Mouse (Mus musculus): Measurements from ENCODE around the gene Slc8a3.
"Not testable (repeated sequence)": the region's sequence is repeated elsewhere in the genome, so short reads cannot be mapped to it uniquely, and the experiment has no call there.

Gene Slc8a3

GRCm38 (mm10) chr12:81332875-81333421 is at the start of gene Slc8a3:
Gene Slc8a3, minus strand, starts transcription at chr12:81333180.
- peak in 1 of 2 experiments; percentile 1 for DNase-seq

GRCm38 (mm10) chr12:81379364-81379763 is 46.4 kb upstream of the Slc8a3 start, which contains the start of gene Gm4787:
Gene Gm4787, minus strand, starts transcription at chr12:81379464.
- DNase-seq: not testable (repeated sequence)

- no peak for DNase-seq
Measured at GRCm38 (mm10) chr12:81333841-81334240, 861 bp upstream of the Slc8a3 start.

- DNase-seq: no peak
Measured at GRCm38 (mm10) chr12:81331937-81332874, 774 bp downstream of the Slc8a3 start.

GRCm38 (mm10) chr12:81331046-81331638 is 1.8 kb downstream of the Slc8a3 start:
- no peak for DNase-seq

- no peak for DNase-seq
Measured at GRCm38 (mm10) chr12:81324991-81325390, 8.0 kb downstream of the Slc8a3 start.

- DNase-seq: no peak
Measured at GRCm38 (mm10) chr12:81324116-81324515, 8.9 kb downstream of the Slc8a3 start.

GRCm38 (mm10) chr12:81321021-81321420 is 12.0 kb downstream of the Slc8a3 start:
- no peak for DNase-seq

- DNase-seq: no peak
Measured at GRCm38 (mm10) chr12:81317811-81318210, 15.2 kb downstream of the Slc8a3 start.

- DNase-seq: no peak
Measured at GRCm38 (mm10) chr12:81315953-81316352, 17.0 kb downstream of the Slc8a3 start.

GRCm38 (mm10) chr12:81303626-81304025 is 29.4 kb downstream of the Slc8a3 start:
- DNase-seq: no peak

GRCm38 (mm10) chr12:81294613-81295012 is 38.4 kb downstream of the Slc8a3 start:
- no peak for DNase-seq

GRCm38 (mm10) chr12:81278031-81278430 is 54.9 kb downstream of the Slc8a3 start:
- no peak for DNase-seq

GRCm38 (mm10) chr12:81274616-81275015 is 58.4 kb downstream of the Slc8a3 start:
- DNase-seq: no peak

- DNase-seq: no peak
Measured at GRCm38 (mm10) chr12:81273333-81273732, 59.6 kb downstream of the Slc8a3 start.

GRCm38 (mm10) chr12:81269246-81269645 is 63.7 kb downstream of the Slc8a3 start:
- no peak for DNase-seq

GRCm38 (mm10) chr12:81262821-81263220 is 70.2 kb downstream of the Slc8a3 start:
- no peak for DNase-seq

- no peak for DNase-seq
Measured at GRCm38 (mm10) chr12:81258215-81258614, 74.8 kb downstream of the Slc8a3 start.

- DNase-seq: no peak
Measured at GRCm38 (mm10) chr12:81245411-81245810, 87.6 kb downstream of the Slc8a3 start.

- no peak for DNase-seq
Measured at GRCm38 (mm10) chr12:81244954-81245353, 88.0 kb downstream of the Slc8a3 start.

- no peak for DNase-seq
Measured at GRCm38 (mm10) chr12:81244492-81244891, 88.5 kb downstream of the Slc8a3 start.

- peak in 1 of 2 experiments; percentile 3 for DNase-seq
Measured at GRCm38 (mm10) chr12:81241676-81242075, 91.3 kb downstream of the Slc8a3 start.

GRCm38 (mm10) chr12:81241096-81241495 is 91.9 kb downstream of the Slc8a3 start:
- DNase-seq: no peak

GRCm38 (mm10) chr12:81237158-81237557 is 95.8 kb downstream of the Slc8a3 start:
- DNase-seq: no peak
